Mouse (Mus musculus): ENCODE data around the gene Gm6121. TPM values are rescaled to one million over a fixed set of nuclear protein-coding genes. Genes with fewer than 3 reads are reported as not detected.
"Not testable (repeated sequence)": the region's sequence is repeated elsewhere in the genome, so short reads cannot be mapped to it uniquely, and the experiment has no call there.

Gene Gm6121
- polyA plus RNA-seq (2012; ENCODE audit: insufficient read depth, low replicate concordance): not detected in 2 replicates

DNA sequence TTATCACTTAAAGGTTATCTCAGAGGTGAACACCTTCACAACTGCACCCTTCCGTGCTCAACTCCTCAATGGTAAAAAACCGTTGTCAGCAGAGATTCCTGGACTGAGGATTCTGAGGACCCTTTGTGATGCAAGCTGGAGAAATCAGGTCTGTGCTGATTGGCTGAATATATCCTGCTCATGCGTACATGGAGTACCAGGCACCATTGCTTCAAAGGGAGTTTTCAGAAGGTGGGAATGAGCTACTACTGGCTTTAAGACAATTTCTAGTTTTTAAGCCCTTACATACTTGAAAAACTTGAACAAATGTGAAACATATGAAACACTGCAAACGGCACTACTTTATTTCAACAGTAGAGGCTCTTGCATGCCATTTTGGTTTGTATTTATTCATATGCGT lies at the start of gene Gm6121:
TSS of gene Gm6121 (minus strand) at position 101 of the 400 bp plus-strand sequence.
- not testable (repeated sequence) for H3K9me3 ChIP-seq; H3K4me1 ChIP-seq; H3K36me3 ChIP-seq (replicated peaks; ENCODE audit: low read length); H3K27me3 ChIP-seq (replicated peaks); H3K4me3 ChIP-seq (replicated peaks)

Other genes starting within 250 kb of the Gm6121 start
- gene Gm14525, start 233.1 kb downstream of the Gm6121 start, polyA plus RNA-seq (2012; ENCODE audit: insufficient read depth, low replicate concordance): not detected in 2 replicates

Measured in megakaryocyte, embryonic 14.5 days (primary cell).